Mouse (Mus musculus) MEL (cell line): ENCODE results near the gene Pgls. TPM values are rescaled to one million over a fixed set of nuclear protein-coding genes. Genes with fewer than 3 reads are reported as not detected.

Experiments
- DNase-seq: peaks from one replicate; pipeline ENCODE4 v3.0.0; 2011; ENCODE audit warnings: low read depth, low spot score
- H3K27ac ChIP-seq: 2 replicates; pipeline ENCODE4 v1.5.1; 2012; ENCODE audit warnings: low read depth, mild to moderate bottlenecking, control low read depth, low read length, moderate library complexity; ENCODE audit not compliant: control insufficient read depth
- H3K27me3 ChIP-seq, 2 experiments: fragments of 150-350 bp in 1 of 2; sonication (generic) in 1 of 2; 2 replicates each; pipeline ENCODE4 v1.6.1; 2012; ENCODE audit warnings: low read length in 2 of 2, mild to moderate bottlenecking in 2 of 2, improper control_type of control experiment in 1 of 2, moderate library complexity in 1 of 2; ENCODE audit not compliant: insufficient read depth in 2 of 2, control insufficient read depth in 1 of 2
- H3K36me3 ChIP-seq, 2 experiments: 2 replicates each; pipeline ENCODE4 v1.6.1; 2012 to 2014; ENCODE audit warnings: low read length in 2 of 2, improper control_type of control experiment in 1 of 2, inconsistent platforms in 1 of 2, mild to moderate bottlenecking in 1 of 2; ENCODE audit not compliant: insufficient read depth in 2 of 2, control insufficient read depth in 1 of 2
- H3K4me1 ChIP-seq, 2 experiments: fragments of 150-350 bp in 1 of 2; sonication (generic) in 1 of 2; 2 replicates each; pipeline ENCODE4 v1.6.1; 2012; ENCODE audit warnings: low read length in 2 of 2, improper control_type of control experiment in 1 of 2, mild to moderate bottlenecking in 1 of 2; ENCODE audit not compliant: insufficient read depth in 2 of 2, control insufficient read depth in 1 of 2
- H3K4me3 ChIP-seq, 2 experiments: fragments of 150-350 bp in 1 of 2; sonication (generic) in 1 of 2; 2 replicates each; pipeline ENCODE4 v1.5.1; 2012; ENCODE audit warnings: low read depth in 2 of 2, low read length in 2 of 2, mild to moderate bottlenecking in 2 of 2, moderate library complexity in 2 of 2, control low read depth in 1 of 2, improper control_type of control experiment in 1 of 2; ENCODE audit not compliant: control insufficient read depth in 1 of 2, insufficient read depth in 1 of 2
- H3K79me2 ChIP-seq: 2 replicates; pipeline ENCODE4 v1.6.1; 2012; ENCODE audit warnings: mild to moderate bottlenecking, low read length, moderate library complexity; ENCODE audit not compliant: control insufficient read depth, poor library complexity, insufficient read depth
- H3K9ac ChIP-seq: 2 replicates; pipeline ENCODE4 v1.6.1; 2012; ENCODE audit warnings: low read depth, mild to moderate bottlenecking, control low read depth, low read length, moderate library complexity; ENCODE audit not compliant: control insufficient read depth, poor library complexity, severe bottlenecking
- H3K9me3 ChIP-seq: fragments of 150-350 bp; sonication (generic); replicated peaks from 2 replicates; pipeline ENCODE4 v1.6.1; 2012; ENCODE audit warnings: mild to moderate bottlenecking, low read length, improper control_type of control experiment, moderate library complexity; ENCODE audit not compliant: insufficient read depth
- BHLHE40 ChIP-seq: IDR thresholded peaks from 2 replicates; pipeline ENCODE4 v1.6.1; 2012; ENCODE audit warnings: low read depth, mild to moderate bottlenecking, inconsistent platforms, low read length, improper control_type of control experiment, borderline replicate concordance
- E2F4 ChIP-seq: IDR thresholded peaks from 2 replicates; pipeline ENCODE4 v1.6.1; 2011; ENCODE audit warnings: low read depth, low read length, improper control_type of control experiment, borderline replicate concordance
- ELF1 ChIP-seq: IDR thresholded peaks from 2 replicates; pipeline ENCODE4 v1.6.1; 2014; ENCODE audit warnings: low read depth, mild to moderate bottlenecking, inconsistent platforms, low read length, improper control_type of control experiment, moderate library complexity
- EP300 ChIP-seq, 2 experiments: IDR thresholded peaks; 2 replicates each; pipeline ENCODE4 v1.6.1; 2011; ENCODE audit warnings: improper control_type of control experiment in 2 of 2, low read length in 2 of 2, low read depth in 1 of 2, mild to moderate bottlenecking in 1 of 2
- ETS1 ChIP-seq: IDR thresholded peaks from 2 replicates; pipeline ENCODE4 v1.6.1; 2012; ENCODE audit warnings: low read depth, mild to moderate bottlenecking, inconsistent platforms, low read length, improper control_type of control experiment, moderate library complexity
- HCFC1 ChIP-seq: IDR thresholded peaks from 2 replicates; pipeline ENCODE4 v1.6.1; 2012; ENCODE audit warnings: low read depth, mild to moderate bottlenecking, inconsistent platforms, low read length, improper control_type of control experiment, moderate library complexity
- KAT2A ChIP-seq: conservative IDR thresholded peaks from 2 replicates; pipeline ENCODE4 v1.6.1; 2012; ENCODE audit warnings: low read depth, low read length, improper control_type of control experiment, inconsistent platforms
- MEF2A ChIP-seq: IDR thresholded peaks from 2 replicates; pipeline ENCODE4 v1.6.1; 2014; ENCODE audit warnings: low read depth, mild to moderate bottlenecking, inconsistent platforms, low read length, improper control_type of control experiment; ENCODE audit not compliant: poor library complexity, insufficient replicate concordance, severe bottlenecking; ENCODE audit errors: extremely low read depth
- MXI1 ChIP-seq: IDR thresholded peaks from 2 replicates; pipeline ENCODE4 v1.6.1; 2011; ENCODE audit warnings: mild to moderate bottlenecking, low read depth, low read length, improper control_type of control experiment
- MYB ChIP-seq: IDR thresholded peaks from 2 replicates; pipeline ENCODE4 v1.6.1; 2011; ENCODE audit warnings: mild to moderate bottlenecking, low read depth, low read length, improper control_type of control experiment
- MYC ChIP-seq: IDR thresholded peaks from 2 replicates; pipeline ENCODE4 v1.6.1; 2011; ENCODE audit warnings: low read depth, mild to moderate bottlenecking, low read length, improper control_type of control experiment, moderate library complexity
- NELFE ChIP-seq: IDR thresholded peaks from 2 replicates; pipeline ENCODE4 v1.6.1; 2011; ENCODE audit warnings: low read depth, low read length, improper control_type of control experiment
- POLR2AphosphoS2 ChIP-seq: IDR thresholded peaks from 2 replicates; pipeline ENCODE4 v1.6.1; 2011; ENCODE audit warnings: low read length, improper control_type of control experiment
- SIN3A ChIP-seq: IDR thresholded peaks from 2 replicates; pipeline ENCODE4 v1.6.1; 2012; ENCODE audit warnings: low read length, improper control_type of control experiment, inconsistent platforms
- TAL1 ChIP-seq: IDR thresholded peaks from 2 replicates; pipeline ENCODE4 v1.6.1; 2012; ENCODE audit warnings: mild to moderate bottlenecking, inconsistent platforms, low read length, moderate library complexity, mixed read lengths
- TCF12 ChIP-seq: IDR thresholded peaks from 2 replicates; pipeline ENCODE4 v1.6.1; 2014; ENCODE audit warnings: low read depth, mild to moderate bottlenecking, inconsistent platforms, low read length, improper control_type of control experiment, moderate library complexity
- UBTF ChIP-seq: IDR thresholded peaks from 2 replicates; pipeline ENCODE4 v1.6.1; 2012; ENCODE audit warnings: low read depth, mild to moderate bottlenecking, inconsistent platforms, low read length, improper control_type of control experiment, moderate library complexity, borderline replicate concordance; ENCODE audit not compliant: insufficient read depth
- USF1 ChIP-seq: IDR thresholded peaks from 2 replicates; pipeline ENCODE4 v1.6.1; 2014; ENCODE audit warnings: low read depth, mild to moderate bottlenecking, inconsistent platforms, low read length, improper control_type of control experiment, moderate library complexity
- ZMIZ1 ChIP-seq: IDR thresholded peaks from 2 replicates; pipeline ENCODE4 v1.6.1; 2012; ENCODE audit warnings: low read depth, mild to moderate bottlenecking, inconsistent platforms, low read length, improper control_type of control experiment, moderate library complexity
- polyA plus RNA-seq, 2 experiments: library from polyadenylated mRNA; stranded (reverse) in 1 of 2; unstranded in 1 of 2; fragments of >175 nt in 1 of 2; fragments of >200 nt in 1 of 2; gene quantifications; 2 replicates each; pipeline versions ENCODE4 v1.2.1 to v1.2.4; 2012; ENCODE audit warnings: low replicate concordance in 2 of 2, low read depth in 1 of 2; ENCODE audit not compliant: insufficient read length in 2 of 2, insufficient read depth in 1 of 2, missing spikeins in 1 of 2
- total RNA-seq: library from RNA; depleted of rRNA; stranded (reverse); fragments of 300-350 nt; gene quantifications from 2 replicates; pipeline ENCODE4 v1.2.3, GENCODE M21; 2012

The Pgls gene
- total and polyA plus RNA-seq, 3 experiments: 225 to 257 TPM; not detected in 1

DNA sequence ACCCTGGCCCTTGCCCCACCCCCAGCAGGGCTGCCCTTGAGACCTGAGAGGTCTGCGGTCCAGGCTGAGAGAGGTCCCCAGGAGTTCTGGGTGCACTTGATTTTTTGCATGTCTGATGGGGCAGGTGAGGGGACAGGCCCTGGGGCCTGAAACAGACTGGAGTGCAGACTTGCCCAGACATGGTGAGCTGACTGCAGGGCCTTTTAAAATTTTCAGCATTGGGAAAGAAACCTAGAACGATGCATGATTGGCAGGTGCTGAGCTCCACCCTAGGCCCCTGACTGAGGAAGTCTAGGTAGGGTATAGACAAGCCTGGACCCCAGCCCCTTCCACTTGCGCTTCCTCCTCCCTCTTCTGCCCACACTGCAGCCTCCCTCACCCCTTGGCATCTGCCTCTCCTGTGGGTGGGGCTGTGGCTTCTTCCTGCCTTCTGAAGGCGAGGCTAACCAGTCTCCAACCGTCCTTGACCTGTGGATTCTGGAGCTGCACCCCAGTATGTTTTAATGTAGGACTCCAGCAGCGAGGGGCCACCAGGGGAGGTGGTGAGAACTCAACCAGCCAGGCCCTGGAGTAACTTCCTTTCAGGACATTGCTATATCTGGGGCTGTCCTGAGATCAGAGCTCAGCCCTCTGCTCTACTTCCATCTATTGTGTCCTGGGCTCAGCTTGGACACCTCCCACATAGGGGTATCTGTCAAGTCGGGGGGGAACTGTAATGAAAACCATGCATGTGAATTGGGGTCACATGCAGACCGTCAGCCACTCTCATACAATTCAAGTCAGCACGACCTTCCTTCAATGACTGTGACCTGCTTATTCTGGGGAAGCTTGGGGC is 35.5 kb downstream of the Pgls start:
- peaks cover 2 to 29% of the 10 kb centered on the region in 2 experiments; a peak in 3 of 4 replicates for H3K4me1 ChIP-seq

DNA sequence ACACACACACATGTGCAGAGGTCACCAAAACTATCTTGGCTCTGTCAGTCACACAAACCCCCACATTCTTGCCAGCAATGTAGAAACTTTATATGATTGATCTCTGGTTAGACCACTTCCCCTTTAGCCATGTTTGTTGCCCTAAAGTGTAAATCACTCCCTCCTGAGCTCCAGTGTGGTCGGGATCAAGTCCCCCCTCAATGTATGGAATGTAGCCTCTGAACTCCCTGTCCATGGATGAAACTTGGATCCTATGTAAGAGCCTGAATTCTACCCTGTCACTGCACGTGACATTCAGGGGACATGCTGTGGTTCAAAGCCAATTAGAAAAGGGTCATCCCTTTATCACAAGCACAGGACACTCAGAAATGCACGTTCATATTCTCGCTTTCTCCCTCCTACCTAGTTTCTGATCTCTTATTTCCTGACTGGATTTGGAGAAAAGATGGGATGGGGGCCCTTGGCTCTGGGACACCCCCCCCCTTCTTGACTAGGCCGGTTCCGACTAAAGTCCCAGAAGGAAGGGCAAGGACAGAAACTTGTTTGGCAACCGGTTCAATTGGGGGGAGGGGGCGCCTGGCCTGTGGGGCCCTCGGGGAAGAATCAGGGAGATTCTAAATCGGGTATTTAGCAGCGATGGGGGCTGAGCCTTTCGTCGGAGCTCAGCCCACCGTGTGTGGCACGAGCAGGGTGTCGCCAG is 36.6 kb downstream of the Pgls start:
- H3K9ac ChIP-seq: peak overlapping the region; percentile 68
- H3K36me3 ChIP-seq: peaks cover 0 to 12% of the 10 kb centered on the region in 2 experiments; a peak in 2 of 4 replicates
- no peak overlapping the region for H3K27ac ChIP-seq
- no peaks in the 10 kb centered on the region for H3K27me3 ChIP-seq
- H3K4me3 ChIP-seq: peak overlapping the region; percentile 64 to 88
- TF ChIP-seq NELFE: no peak
- peak; percentile 41; the same call in 1 of the 2 replicates for TF ChIP-seq USF1
- TF ChIP-seq MYC: peak; percentile 21; the same call in 1 of the 2 replicates
- no peak for TF ChIP-seq ZMIZ1
- TF ChIP-seq ETS1: no peak
- no peak for TF ChIP-seq E2F4
- H3K9me3 ChIP-seq: no peaks in the 10 kb centered on the region
- peak; percentile 62 for DNase-seq
- H3K4me1 ChIP-seq: peaks cover 2 to 35% of the 10 kb centered on the region in 2 experiments; a peak in 3 of 4 replicates
- H3K79me2 ChIP-seq: no peaks in the 10 kb centered on the region; the same call in 1 of the 2 replicates

More for the DNA sequence above, 35.5 kb downstream of the Pgls start:
- H3K4me3 ChIP-seq: no peak overlapping the region
- no peaks in the 10 kb centered on the region for H3K9me3 ChIP-seq
- no peaks in the 10 kb centered on the region; the same call in 1 of the 2 replicates for H3K79me2 ChIP-seq
- TF ChIP-seq ELF1 (no peak), BHLHE40 (no peak), POLR2AphosphoS2 (no peak), HCFC1 (no peak), ZMIZ1 (no peak), E2F4 (no peak), USF1 (no peak), MEF2A (no peak), TCF12 (no peak), MXI1 (no peak), SIN3A (no peak), MYB (no peak), EP300 (IDR thresholded peaks at IDR 0.05; ENCODE audit: low read depth in 1 of 2, low read length in 2 of 2) (no peak), NELFE (no peak), KAT2A (no peak), UBTF (no peak), TAL1 (no peak)
- H3K27ac ChIP-seq: no peak overlapping the region
- H3K27me3 ChIP-seq: no peaks in the 10 kb centered on the region
- peak; percentile 14 for DNase-seq
- H3K9ac ChIP-seq: no peak overlapping the region
- H3K36me3 ChIP-seq: peaks cover 3 to 9% of the 10 kb centered on the region in 2 experiments; a peak in 3 of 4 replicates
